Mouse (Mus musculus): ENCODE data around the gene Spag9.

- no peak for TF ChIP-seq TAL1 (IDR thresholded peaks at IDR 0.05; ENCODE audit: low read length)
- no peak for TF ChIP-seq GATA1 (IDR thresholded peaks at IDR 0.05; ENCODE audit: low read length)
These were observed 179.4 kb downstream of the Spag9 start for GRCm38 (mm10) chr11:94175288-94175687.

Data from erythroblast, embryonic 14.5 days (primary cell).